Mouse (Mus musculus): Measurements from ENCODE around the gene Gpx7.
"Not testable (repeated sequence)": the region's sequence is repeated elsewhere in the genome, so short reads cannot be mapped to it uniquely, and the experiment has no call there.

Gpx7 gene

DNA sequence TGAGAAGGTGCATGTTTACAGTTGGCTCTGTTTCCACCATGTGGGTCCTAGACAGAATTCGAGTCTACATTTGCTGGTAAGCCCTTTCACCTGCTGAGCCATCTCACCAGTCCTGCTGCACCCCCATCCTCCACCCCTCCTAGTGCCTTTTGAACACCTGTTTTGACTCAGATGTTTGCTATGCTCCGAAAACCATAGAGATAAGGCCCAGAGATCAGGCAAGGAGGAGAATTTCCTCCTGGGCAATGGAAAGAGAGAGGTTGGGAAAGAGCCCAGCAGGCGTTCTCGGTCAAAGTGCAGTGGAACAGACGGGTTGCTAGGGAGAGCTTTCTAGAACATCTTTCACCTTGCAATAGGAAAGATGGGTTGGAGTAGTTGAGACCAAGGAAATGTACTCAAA is 15.6 kb downstream of the Gpx7 start:
- DNase-seq (ENCODE audit: low spot score in 2 of 2): no peak

- no peak for DNase-seq (ENCODE audit: low spot score in 2 of 2)
Observed at GRCm38 (mm10) chr4:108388741-108389140, 18.0 kb downstream of the Gpx7 start.

GRCm38 (mm10) chr4:108387681-108388253 is 19.0 kb downstream of the Gpx7 start:
- no peak for DNase-seq (ENCODE audit: low spot score in 2 of 2)

- no peak for DNase-seq (ENCODE audit: low spot score in 2 of 2)
Observed at GRCm38 (mm10) chr4:108387106-108387505, 19.7 kb downstream of the Gpx7 start.

- no peak for DNase-seq (ENCODE audit: low spot score in 2 of 2)
Observed at GRCm38 (mm10) chr4:108386087-108386486, 20.7 kb downstream of the Gpx7 start.

GRCm38 (mm10) chr4:108383183-108383714 is 23.5 kb downstream of the Gpx7 start, which contains the start of gene Shisal2a:
Gene Shisal2a, minus strand, starts transcription at chr4:108383349.
- DNase-seq (ENCODE audit: low spot score in 2 of 2): no peak

- no peak for DNase-seq (ENCODE audit: low spot score in 2 of 2)
Observed at GRCm38 (mm10) chr4:108380146-108380545, 26.6 kb downstream of the Gpx7 start.

DNA sequence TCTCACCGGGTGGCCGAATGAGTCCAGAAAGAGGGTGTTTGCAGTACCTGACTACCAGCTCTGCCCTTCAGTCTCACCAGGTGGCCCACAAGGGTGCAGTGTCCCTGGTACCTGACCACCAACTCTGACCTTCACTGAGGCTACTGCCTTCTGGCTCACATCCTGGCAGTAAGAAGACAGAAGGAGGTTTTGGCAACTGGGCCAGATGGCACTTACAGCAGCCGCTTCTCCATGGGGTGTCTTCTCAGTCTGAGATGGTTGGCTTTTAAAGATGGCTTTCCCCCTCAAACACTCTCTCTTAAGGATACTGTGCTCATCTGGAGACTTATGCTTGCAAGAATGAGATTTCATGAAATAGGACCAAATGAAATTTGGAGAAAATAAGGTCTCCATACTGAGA is 27.3 kb downstream of the Gpx7 start:
- DNase-seq (ENCODE audit: low spot score in 2 of 2): no peak

DNA sequence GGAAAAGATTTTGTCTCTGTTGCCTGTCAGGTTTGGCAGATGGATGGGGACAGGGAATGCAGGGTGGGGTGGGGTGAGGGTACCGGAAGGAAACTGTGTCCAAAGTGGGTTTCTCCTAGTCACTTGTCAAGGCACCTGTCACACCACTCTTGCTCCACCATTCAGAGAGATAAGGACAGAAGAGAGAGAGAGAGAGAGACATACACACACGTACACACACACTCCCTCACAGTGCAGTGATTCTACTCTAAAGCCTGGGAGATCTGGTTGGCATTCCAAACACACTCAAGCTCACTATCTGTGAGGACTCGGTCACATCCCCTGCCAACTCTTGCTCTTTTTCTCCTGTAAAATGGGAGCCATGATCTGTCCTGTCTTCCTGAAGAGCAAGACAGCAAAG is 34.6 kb downstream of the Gpx7 start:
- DNase-seq (ENCODE audit: low spot score in 2 of 2): no peak

- DNase-seq (ENCODE audit: low spot score in 2 of 2): no peak
Observed at GRCm38 (mm10) chr4:108371421-108371820, 35.3 kb downstream of the Gpx7 start.

GRCm38 (mm10) chr4:108370409-108370808 is 36.4 kb downstream of the Gpx7 start:
- no peak for DNase-seq (ENCODE audit: low spot score in 2 of 2)

GRCm38 (mm10) chr4:108369254-108369653 is 37.5 kb downstream of the Gpx7 start:
- no peak for DNase-seq (ENCODE audit: low spot score in 2 of 2)

GRCm38 (mm10) chr4:108364111-108364476 is 42.7 kb downstream of the Gpx7 start:
- DNase-seq (ENCODE audit: low spot score in 2 of 2): no peak

- no peak for DNase-seq (ENCODE audit: low spot score in 2 of 2)
Observed at GRCm38 (mm10) chr4:108363355-108364110, 43.2 kb downstream of the Gpx7 start.

DNA sequence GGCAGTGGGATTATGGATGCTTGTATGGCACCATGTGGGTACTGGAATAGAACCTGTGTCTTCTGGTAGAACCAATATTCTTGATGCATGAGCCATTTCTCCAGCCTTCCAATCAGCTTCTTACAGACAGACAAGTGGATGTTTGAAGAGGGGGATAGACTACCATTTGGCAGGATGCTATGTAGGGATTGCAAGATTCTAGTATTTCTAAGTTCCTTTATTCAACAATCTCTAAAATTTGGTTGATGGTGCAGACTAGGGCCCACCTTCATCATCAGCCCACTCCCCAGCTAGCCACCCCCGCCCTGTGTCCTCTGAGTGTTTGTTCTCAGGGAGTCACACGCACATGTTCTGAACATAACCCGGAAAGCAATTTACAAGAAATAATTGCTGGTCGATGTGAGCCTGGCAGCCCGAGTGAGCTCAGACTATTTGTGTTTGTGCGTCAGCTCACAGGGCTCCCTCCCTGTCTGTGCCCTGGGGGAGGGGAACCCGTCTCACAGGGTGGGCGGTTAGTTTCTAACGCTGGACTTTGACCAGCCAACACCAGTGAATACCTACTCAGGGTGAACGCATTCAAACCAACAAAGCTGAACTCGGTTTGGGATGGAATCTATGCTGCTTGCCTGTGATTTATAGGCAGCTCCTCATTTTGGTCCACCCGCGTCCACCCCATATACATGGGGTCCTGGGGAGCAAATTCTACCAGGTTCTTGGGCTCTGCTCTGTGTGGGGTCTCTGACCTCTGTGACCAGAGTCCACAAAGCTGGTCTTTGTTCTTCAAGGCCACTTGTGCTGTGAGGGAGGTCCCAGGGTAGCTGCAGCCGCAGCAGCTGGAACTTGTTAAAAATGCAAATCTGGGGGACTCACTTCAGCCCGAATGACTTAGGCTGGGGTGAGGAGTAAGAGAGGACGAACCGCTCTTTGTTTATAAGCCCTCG is 44.2 kb downstream of the Gpx7 start:
- DNase-seq (ENCODE audit: low spot score in 2 of 2): no peak

GRCm38 (mm10) chr4:108360136-108361055 is 46.4 kb downstream of the Gpx7 start:
- DNase-seq (ENCODE audit: low spot score in 2 of 2): peak; percentile 15 to 29

DNA sequence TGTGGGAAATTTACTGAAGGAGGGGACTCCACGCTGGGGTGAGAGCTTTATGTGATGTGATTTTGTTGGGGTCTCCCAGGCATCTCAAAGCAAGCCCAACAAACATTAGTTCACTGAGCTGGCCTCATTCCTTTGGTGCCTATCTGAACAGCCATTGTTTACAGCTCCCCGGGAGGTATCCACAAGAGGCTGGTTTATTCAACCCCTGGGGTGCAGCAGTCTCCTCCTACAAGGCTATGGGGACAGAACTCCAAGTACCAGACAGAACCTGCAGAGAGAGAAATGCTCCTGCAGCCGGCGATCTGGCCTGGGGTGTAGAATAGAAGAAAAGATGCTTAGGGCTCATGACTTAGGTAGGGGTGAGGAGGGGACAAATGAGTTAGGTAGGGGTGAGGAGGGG is 48.3 kb downstream of the Gpx7 start:
- no peak for DNase-seq (ENCODE audit: low spot score in 2 of 2)

DNA sequence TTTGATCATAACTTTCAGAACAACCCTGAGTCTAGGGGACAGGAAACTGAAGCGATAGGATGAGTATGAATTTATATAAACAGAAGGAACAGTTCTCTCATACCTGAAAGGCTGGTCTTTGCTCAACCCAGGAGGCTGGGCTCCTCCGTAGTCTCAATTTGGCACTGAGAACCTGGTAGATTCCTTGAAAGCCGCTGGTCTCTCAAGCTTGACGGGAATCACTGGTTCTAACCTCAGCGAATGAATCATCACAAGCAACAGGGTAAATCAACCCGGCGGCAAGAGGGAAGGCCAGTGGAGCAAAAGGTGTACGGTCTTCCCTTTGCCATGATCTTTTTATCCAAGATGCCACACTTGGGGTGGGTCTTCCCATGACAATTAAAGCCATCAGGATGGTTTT is 49.3 kb downstream of the Gpx7 start:
- no peak for DNase-seq (ENCODE audit: low spot score in 2 of 2)

DNA sequence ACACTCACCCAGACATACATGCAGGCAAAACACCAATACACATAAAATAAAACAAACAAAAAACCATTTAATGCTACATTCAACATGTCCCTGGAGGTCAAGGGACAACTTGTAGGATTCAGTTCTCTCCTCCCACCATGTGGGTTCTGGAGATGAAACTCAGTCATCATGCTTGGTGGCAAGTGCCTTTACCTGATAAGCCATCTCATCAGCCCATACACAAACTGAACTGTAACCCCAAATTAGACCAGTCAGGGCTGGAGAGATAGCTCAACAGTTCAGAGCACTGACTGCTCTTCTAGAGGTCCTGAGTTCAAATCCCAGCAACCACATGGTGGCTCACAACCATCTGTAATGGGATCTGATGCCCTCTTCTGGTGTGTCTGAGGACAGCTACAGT is 53.2 kb downstream of the Gpx7 start:
- DNase-seq (ENCODE audit: low spot score in 2 of 2): not testable (repeated sequence)

DNA sequence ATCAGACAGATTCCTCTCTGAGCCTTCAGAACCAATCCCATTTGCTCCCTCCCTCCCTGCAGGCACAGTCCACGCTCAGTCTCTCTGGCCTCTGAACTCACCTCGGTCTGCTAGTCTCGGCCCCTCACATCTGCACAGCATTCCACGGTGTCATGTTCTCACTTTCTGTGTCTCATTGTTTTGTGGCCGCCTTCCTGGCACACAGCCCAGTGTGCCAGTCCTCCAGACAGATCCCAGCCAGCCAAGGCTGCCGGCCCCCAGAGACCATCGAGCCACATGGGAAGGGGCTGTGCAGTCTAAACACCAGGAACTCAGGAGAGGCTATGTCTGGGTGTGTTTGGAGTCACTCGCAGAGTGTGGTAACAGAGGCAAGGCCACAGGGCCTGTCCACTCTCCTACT is 55.9 kb downstream of the Gpx7 start:
- DNase-seq (ENCODE audit: low spot score in 2 of 2): no peak

Data from right cerebral cortex, postnatal 36 days (tissue).